Mouse (Mus musculus) neural tube, embryonic 11.5 days (tissue): ENCODE measurements around the gene Igflr1. TPM values are rescaled to one million over a fixed set of nuclear protein-coding genes. Genes with fewer than 3 reads are reported as not detected.
A peak's percentile ranks its signal among the peaks of the same experiment; 100 is the strongest.

Source experiments
- ATAC-seq: fragments of 200-750 bp; cut with Nextera tagmentation; 2 replicates; pipeline ENCODE4 v1.8.0; 2017; ENCODE audit warnings: moderate number of reproducible peaks, mild to moderate bottlenecking, moderate TSS enrichment, moderate library complexity; ENCODE audit not compliant: insufficient read depth, low FRiP score, low TSS enrichment
- DNase-seq: peaks from one replicate; pipeline ENCODE4 v3.0.0-alpha.2; 2015; ENCODE audit warnings: low spot score
- H3K27ac ChIP-seq: fragments of 300-500 bp; sonication (generic); 2 replicates; pipeline ENCODE4 v1.5.1; 2014; ENCODE audit warnings: low read depth, mild to moderate bottlenecking, low read length
- H3K27me3 ChIP-seq: fragments of 300-500 bp; sonication (generic); 2 replicates; pipeline ENCODE4 v1.6.1; 2014; ENCODE audit warnings: mild to moderate bottlenecking, low read length, mixed read lengths; ENCODE audit not compliant: control insufficient read depth, insufficient read depth
- H3K36me3 ChIP-seq: fragments of 300-500 bp; sonication (generic); 2 replicates; pipeline ENCODE4 v1.6.1; 2014; ENCODE audit warnings: mild to moderate bottlenecking, low read length, moderate library complexity, mixed read lengths; ENCODE audit not compliant: control insufficient read depth, insufficient read depth
- H3K4me1 ChIP-seq: fragments of 300-500 bp; sonication (generic); 2 replicates; pipeline ENCODE4 v1.6.1; 2014; ENCODE audit warnings: low read length, mixed read lengths; ENCODE audit not compliant: control insufficient read depth, insufficient read depth
- H3K4me2 ChIP-seq: fragments of 300-500 bp; sonication (generic); 2 replicates; pipeline ENCODE4 v1.6.1; 2014; ENCODE audit warnings: low read depth, mild to moderate bottlenecking, moderate library complexity
- H3K4me3 ChIP-seq: fragments of 300-500 bp; sonication (generic); 2 replicates; pipeline ENCODE4 v1.5.1; 2014; ENCODE audit warnings: low read depth, low read length
- H3K9ac ChIP-seq: fragments of 300-500 bp; sonication (generic); 2 replicates; pipeline ENCODE4 v1.6.1; 2014; ENCODE audit warnings: mild to moderate bottlenecking, low read length
- H3K9me3 ChIP-seq: fragments of 300-500 bp; sonication (generic); 2 replicates; pipeline ENCODE4 v1.6.1; 2016; ENCODE audit warnings: low read length; ENCODE audit not compliant: control insufficient read depth
- WGBS: fragments of 180-500 bp; shearing (Covaris S2); extraction: QIAGEN DNeasy Blood & Tissue Kit; methylation state at CpG from one replicate; pipeline ENCODE4 v1.1.7; 2014; 5-methylcytosine and 5-hydroxymethylcytosine counted together
- polyA plus RNA-seq: library from polyadenylated mRNA; unstranded; fragments of >200 nt; fragmentation: Nextera tagmentation; extraction: Ambion mirVana; gene quantifications from 2 replicates; pipeline ENCODE4 v1.2.1, GENCODE M21; 2014

The Igflr1 gene
- polyA plus RNA-seq, 1 experiment from 2014 or later = 3.6 TPM

GRCm38 (mm10) chr7:30572969-30573368, 7.7 kb downstream of the Igflr1 start:
- Histone ChIP-seq H3K4me3 (no peak overlapping the region), H3K4me2 (no peak overlapping the region), H3K9ac (no peak overlapping the region), H3K9me3 (no peaks in the 10 kb centered on the region), H3K36me3 (peaks cover 53% of the 10 kb centered on the region), H3K27ac (no peak overlapping the region), H3K27me3 (no peaks in the 10 kb centered on the region), H3K4me1 (no peaks in the 10 kb centered on the region)
- WGBS = 96% methylated on average over 2 of the region's 2 CpGs
- ATAC-seq = no peak
- no peak for DNase-seq

DNA sequence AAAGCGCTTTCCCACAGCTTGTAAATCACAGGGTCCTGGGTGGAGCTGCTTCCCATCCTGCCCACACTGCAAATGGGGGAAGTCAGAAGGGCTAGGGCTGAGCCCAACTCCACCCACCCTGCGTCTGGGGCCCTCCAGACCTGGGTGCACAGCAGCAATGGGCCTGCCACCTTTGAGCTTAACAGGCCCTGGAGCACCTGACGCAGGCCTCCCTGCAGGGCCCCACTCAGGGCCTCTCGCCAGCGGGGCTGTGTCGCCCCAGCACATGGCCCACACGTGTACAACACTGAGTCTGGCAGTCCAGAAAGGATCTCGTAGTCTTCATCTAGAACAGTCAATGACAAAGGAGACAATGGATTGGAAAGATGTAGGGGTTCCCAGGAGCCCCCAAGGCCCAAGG, 14.7 kb downstream of the Igflr1 start:
- WGBS = 91% methylated on average over 8 of the region's 8 CpGs
- Histone ChIP-seq H3K27me3 (no peaks in the 10 kb centered on the region), H3K4me2 (no peak overlapping the region), H3K36me3 (peaks cover 68% of the 10 kb centered on the region), H3K9ac (no peak overlapping the region), H3K9me3 (no peaks in the 10 kb centered on the region), H3K4me3 (no peak overlapping the region), H3K27ac (no peak overlapping the region), H3K4me1 (no peaks in the 10 kb centered on the region)
- ATAC-seq (no peak), DNase-seq (no peak)

- Histone ChIP-seq H3K27ac (no peak overlapping the region), H3K27me3 (no peaks in the 10 kb centered on the region), H3K4me3 (no peak overlapping the region), H3K4me2 (no peak overlapping the region), H3K4me1 (no peaks in the 10 kb centered on the region), H3K36me3 (peaks cover 66% of the 10 kb centered on the region), H3K9ac (no peak overlapping the region), H3K9me3 (no peaks in the 10 kb centered on the region)
- no peak for ATAC-seq
- DNase-seq = no peak
- 95% methylated on average over 16 of the region's 16 CpGs for WGBS
These were observed 16.3 kb downstream of the Igflr1 start for GRCm38 (mm10) chr7:30581547-30581946.

DNA sequence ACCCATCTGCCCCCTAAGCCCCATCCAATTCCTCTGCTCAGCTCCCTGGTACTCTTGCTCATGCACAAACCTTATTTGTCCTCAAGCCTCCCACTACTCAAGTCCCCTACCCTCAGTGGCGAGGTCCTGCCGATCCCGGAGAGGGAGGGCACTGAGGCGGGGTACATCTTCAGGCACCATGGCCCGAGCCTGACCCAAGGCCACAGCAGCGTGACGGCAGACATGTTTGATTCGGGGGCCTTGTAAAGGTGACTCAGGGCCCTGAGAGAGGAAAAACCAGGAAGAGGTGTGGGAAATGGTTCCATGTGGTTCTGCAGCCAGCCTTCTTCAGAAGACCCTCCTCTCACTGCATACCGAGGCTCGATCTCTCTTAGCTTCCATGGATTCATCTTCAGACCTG, 19.1 kb downstream of the Igflr1 start:
- H3K9me3 ChIP-seq = no peaks in the 10 kb centered on the region
- H3K4me1 ChIP-seq = peaks cover 10% of the 10 kb centered on the region
- ATAC-seq (no peak), DNase-seq (no peak)
- no peak overlapping the region; the same call in 1 of the 2 replicates for H3K9ac ChIP-seq
- 95% methylated on average over 10 of the region's 10 CpGs for WGBS
- no peaks in the 10 kb centered on the region for H3K27me3 ChIP-seq
- H3K27ac ChIP-seq = no peak overlapping the region
- peaks cover 47% of the 10 kb centered on the region for H3K36me3 ChIP-seq
- H3K4me2 ChIP-seq = no peak overlapping the region
- no peak overlapping the region for H3K4me3 ChIP-seq

DNA sequence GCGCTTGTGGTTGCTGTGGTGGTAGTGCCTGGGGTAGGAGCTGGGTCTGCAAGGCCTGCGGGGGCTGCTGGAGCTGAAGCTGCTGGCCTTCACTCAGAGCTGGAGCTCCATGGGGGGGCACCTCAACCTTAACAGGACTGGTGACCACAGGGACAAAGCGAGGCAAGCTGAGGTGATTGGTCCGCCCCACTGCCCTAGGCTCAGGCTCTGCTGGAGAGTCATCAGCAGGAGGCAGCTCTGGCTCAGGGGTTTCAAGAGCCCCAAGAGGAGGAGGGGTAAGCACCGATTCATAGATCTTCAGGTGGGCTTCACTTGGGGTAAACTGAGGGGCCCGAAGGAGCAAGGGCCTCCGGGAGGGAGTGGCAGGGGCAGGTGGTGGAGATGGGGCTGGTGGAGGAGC, 19.9 kb downstream of the Igflr1 start:
- peaks cover 13% of the 10 kb centered on the region for H3K4me1 ChIP-seq
- no peak overlapping the region for H3K27ac ChIP-seq
- H3K27me3 ChIP-seq = no peaks in the 10 kb centered on the region
- 98% methylated on average over 7 of the region's 7 CpGs for WGBS
- H3K36me3 ChIP-seq = peaks cover 40% of the 10 kb centered on the region
- H3K9me3 ChIP-seq = no peaks in the 10 kb centered on the region
- ATAC-seq (no peak), DNase-seq (no peak)
- H3K4me3 ChIP-seq = no peak overlapping the region
- no peak overlapping the region for H3K9ac ChIP-seq
- H3K4me2 ChIP-seq = no peak overlapping the region

GRCm38 (mm10) chr7:30586455-30587020, 21.3 kb downstream of the Igflr1 start:
- 93% methylated on average over 28 of the region's 28 CpGs for WGBS
- peaks cover 13% of the 10 kb centered on the region for H3K4me1 ChIP-seq
- ATAC-seq = no peak
- peak overlapping the region; percentile 90; the same call in 1 of the 2 replicates for H3K4me2 ChIP-seq
- H3K9me3 ChIP-seq = no peaks in the 10 kb centered on the region
- no peak for DNase-seq
- no peak overlapping the region for H3K27ac ChIP-seq
- peak overlapping the region; percentile 73; the same call in 1 of the 2 replicates for H3K4me3 ChIP-seq
- no peaks in the 10 kb centered on the region for H3K27me3 ChIP-seq
- H3K9ac ChIP-seq = no peak overlapping the region
- H3K36me3 ChIP-seq = peaks cover 33% of the 10 kb centered on the region

DNA sequence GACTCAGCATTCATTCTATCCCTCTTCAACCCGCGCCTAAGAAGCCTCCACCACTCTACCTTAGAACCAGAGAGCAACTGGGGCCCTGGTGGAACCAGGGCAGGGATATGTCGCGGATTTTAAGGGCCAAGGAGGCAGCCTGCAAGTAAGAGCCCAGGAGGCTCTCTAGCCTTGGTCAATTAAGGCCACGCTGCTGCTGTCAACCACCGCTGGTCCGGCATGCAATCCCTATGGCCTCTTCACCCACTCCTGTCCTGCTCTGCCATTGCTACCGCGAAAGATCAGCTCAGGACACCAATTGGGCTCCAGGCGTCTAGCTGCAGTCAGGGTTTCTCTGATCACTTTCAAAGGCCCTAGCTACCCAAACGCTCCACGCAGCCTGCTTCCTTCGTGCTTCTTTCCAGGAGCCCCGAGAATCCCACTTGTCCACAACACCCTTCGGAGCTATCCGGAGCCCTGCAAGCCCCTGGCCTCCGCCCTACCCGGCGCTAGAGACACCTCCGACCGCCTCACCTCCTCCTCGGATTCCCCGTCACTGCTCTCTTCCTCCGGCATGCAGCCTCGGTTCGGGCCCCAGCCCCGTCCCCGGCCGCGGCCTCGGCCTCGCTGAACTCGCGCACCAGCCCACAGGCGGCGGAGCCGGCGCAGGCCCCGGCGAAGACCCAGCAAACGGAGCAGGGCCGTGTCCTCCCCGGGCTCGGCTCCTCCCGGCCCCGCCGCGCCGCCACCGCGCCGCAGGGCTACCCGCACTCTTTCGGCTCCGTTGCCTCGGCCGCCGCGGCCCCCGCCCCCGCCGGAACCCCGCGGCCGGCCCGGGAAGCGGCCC, 22.8 kb downstream of the Igflr1 start:
- peak overlapping the region; percentile 73 for H3K4me3 ChIP-seq
- H3K27ac ChIP-seq = peak overlapping the region; percentile 84
- under 1% methylated on average over 44 of the region's 67 CpGs for WGBS
- ATAC-seq (peak; percentile 22), DNase-seq (peak; percentile 43)
- no peaks in the 10 kb centered on the region for H3K27me3 ChIP-seq
- H3K9ac ChIP-seq = peak overlapping the region; percentile 91
- peak overlapping the region; percentile 90 for H3K4me2 ChIP-seq
- H3K4me1 ChIP-seq = peaks cover 13% of the 10 kb centered on the region
- peaks cover 20% of the 10 kb centered on the region for H3K36me3 ChIP-seq
- H3K9me3 ChIP-seq = no peaks in the 10 kb centered on the region

- no peaks in the 10 kb centered on the region for H3K9me3 ChIP-seq
- no peaks in the 10 kb centered on the region for H3K27me3 ChIP-seq
- DNase-seq = peak; percentile 98
- peaks cover 13% of the 10 kb centered on the region for H3K4me1 ChIP-seq
- peaks cover 15% of the 10 kb centered on the region; the same call in 1 of the 2 replicates for H3K36me3 ChIP-seq
- peak within 1 kb of the TSS; percentile 73 for H3K4me3 ChIP-seq
- ATAC-seq = peak; percentile 96
- H3K27ac ChIP-seq = peak within 1 kb of the TSS; percentile 84
- WGBS = under 1% methylated on average over 42 of the region's 68 CpGs
- H3K4me2 ChIP-seq = peak within 1 kb of the TSS; percentile 90
- H3K9ac ChIP-seq = peak within 1 kb of the TSS; percentile 91
These were observed 23.6 kb downstream of the Igflr1 start, which contains the start of gene Kmt2b for GRCm38 (mm10) chr7:30588676-30589434. TSS of gene Kmt2b (minus strand) at chr7:30588726.
